Mouse (Mus musculus) monocyte, adult 5-6 weeks (primary cell): ENCODE results near the gene Adamts17. TPM values are rescaled to one million over a fixed set of nuclear protein-coding genes. Genes with fewer than 3 reads are reported as not detected.

Experiments used
- total RNA-seq: library from RNA; stranded (forward); fragments of 200-1000, 200-491, 200-594 nt; gene quantifications from 3 replicates; pipeline ENCODE4 v1.2.3, GENCODE M21; 2017

Adamts17 gene
- total RNA-seq, 1 experiment from 2014 or later = not detected

Other genes starting within 250 kb of the Adamts17 start
- 7.5 to 8.3 TPM (median 8.3 TPM) in 3 replicates for gene Asb7, start 150.1 kb upstream of the Adamts17 start, total RNA-seq
- gene Lins1, start 149.8 kb upstream of the Adamts17 start, total RNA-seq = 8.2 to 11.9 TPM (median 9.5 TPM) in 3 replicates
- gene Cers3, start 96.2 kb upstream of the Adamts17 start, total RNA-seq = not detected in 3 replicates